ENCODE assay signal across 24 mouse cellular contexts in genomic region chr3:100777568-100777967, GRCm38 (mm10). TPM values are rescaled to one million over a fixed set of nuclear protein-coding genes. Genes with fewer than 3 reads are reported as not detected.
"Had no signal": no experiment of that assay in that cellular context is flagged by ENCODE, and none has a peak within 500 bp of the region (broad histone marks: within the 10 kb centered on the region; RNA-seq: fewer than 3 reads in every experiment).

No protein-coding gene starts in this region.

- DNase-seq: kidney, postnatal 25 days; layer of hippocampus, adult 9-11 months; liver; lung, adult 18-20 months; lung, postnatal 10 days; lung, postnatal 36 days; thymus, adult 2 months; thymus, postnatal 14 days; thymus, postnatal 4 days had no signal

- H3K4me1 ChIP-seq: limb, embryonic 13.5 days; liver, embryonic 12.5 days; liver, embryonic 15.5 days; lung, embryonic 15.5 days; midbrain, embryonic 12.5 days had no signal

- ATAC-seq: liver, embryonic 12.5 days had no signal

- H3K27me3 ChIP-seq: limb, embryonic 13.5 days; liver, embryonic 12.5 days; liver, embryonic 15.5 days; lung, embryonic 15.5 days; midbrain, embryonic 12.5 days had no signal

- H3K4me3 ChIP-seq: layer of hippocampus, adult 2 months; limb, embryonic 10.5 days; limb, embryonic 13.5 days; liver, embryonic 12.5 days; liver, embryonic 15.5 days; lung, embryonic 15.5 days; megakaryocyte, embryonic 14.5 days; midbrain, embryonic 12.5 days had no signal

- H3K9me3 ChIP-seq: limb, embryonic 10.5 days; limb, embryonic 13.5 days; liver, embryonic 12.5 days; liver, embryonic 15.5 days; lung, embryonic 15.5 days; megakaryocyte, embryonic 14.5 days; midbrain, embryonic 12.5 days had no signal

- H3K4me2 ChIP-seq: limb, embryonic 13.5 days; liver, embryonic 12.5 days; liver, embryonic 15.5 days; lung, embryonic 15.5 days; midbrain, embryonic 12.5 days had no signal

- H3K9ac ChIP-seq: limb, embryonic 13.5 days; liver, embryonic 12.5 days; liver, embryonic 15.5 days; lung, embryonic 15.5 days; midbrain, embryonic 12.5 days had no signal

- H3K36me3 ChIP-seq: limb, embryonic 10.5 days; limb, embryonic 13.5 days; liver, embryonic 12.5 days; liver, embryonic 15.5 days; lung, embryonic 15.5 days; midbrain, embryonic 12.5 days had no signal

- H3K27ac ChIP-seq: kidney, postnatal 0 days; layer of hippocampus, adult 2 months; limb, embryonic 10.5 days; limb, embryonic 13.5 days; liver, embryonic 12.5 days; liver, embryonic 15.5 days; lung, embryonic 15.5 days; midbrain, embryonic 12.5 days; stomach, postnatal 0 days had no signal

RNA-seq across cellular contexts. Expression of gene Vtcn1, which starts 47.7 kb away (rescaled TPM):
- total RNA-seq: layer of hippocampus, adult 2 months; layer of hippocampus, postnatal 25 days; midbrain, postnatal 0 days had no signal
- polyA plus RNA-seq: limb, embryonic 10.5 days; liver, embryonic 12.5 days; liver, embryonic 15.5 days; midbrain, postnatal 0 days; neural tube, embryonic 11.5 days; neural tube, embryonic 14.5 days; small intestine, adult 2 months had no signal
